Mouse (Mus musculus) left cerebral cortex, adult 11 months (tissue): ENCODE measurements around the gene Gm49325.
A peak's percentile ranks its signal among the peaks of the same experiment; 100 is the strongest.

Experiments used
- DNase-seq: peaks from one replicate; pipeline ENCODE4 v3.0.0; 2022; ENCODE audit warnings: low spot score

The Gm49325 gene

DNA sequence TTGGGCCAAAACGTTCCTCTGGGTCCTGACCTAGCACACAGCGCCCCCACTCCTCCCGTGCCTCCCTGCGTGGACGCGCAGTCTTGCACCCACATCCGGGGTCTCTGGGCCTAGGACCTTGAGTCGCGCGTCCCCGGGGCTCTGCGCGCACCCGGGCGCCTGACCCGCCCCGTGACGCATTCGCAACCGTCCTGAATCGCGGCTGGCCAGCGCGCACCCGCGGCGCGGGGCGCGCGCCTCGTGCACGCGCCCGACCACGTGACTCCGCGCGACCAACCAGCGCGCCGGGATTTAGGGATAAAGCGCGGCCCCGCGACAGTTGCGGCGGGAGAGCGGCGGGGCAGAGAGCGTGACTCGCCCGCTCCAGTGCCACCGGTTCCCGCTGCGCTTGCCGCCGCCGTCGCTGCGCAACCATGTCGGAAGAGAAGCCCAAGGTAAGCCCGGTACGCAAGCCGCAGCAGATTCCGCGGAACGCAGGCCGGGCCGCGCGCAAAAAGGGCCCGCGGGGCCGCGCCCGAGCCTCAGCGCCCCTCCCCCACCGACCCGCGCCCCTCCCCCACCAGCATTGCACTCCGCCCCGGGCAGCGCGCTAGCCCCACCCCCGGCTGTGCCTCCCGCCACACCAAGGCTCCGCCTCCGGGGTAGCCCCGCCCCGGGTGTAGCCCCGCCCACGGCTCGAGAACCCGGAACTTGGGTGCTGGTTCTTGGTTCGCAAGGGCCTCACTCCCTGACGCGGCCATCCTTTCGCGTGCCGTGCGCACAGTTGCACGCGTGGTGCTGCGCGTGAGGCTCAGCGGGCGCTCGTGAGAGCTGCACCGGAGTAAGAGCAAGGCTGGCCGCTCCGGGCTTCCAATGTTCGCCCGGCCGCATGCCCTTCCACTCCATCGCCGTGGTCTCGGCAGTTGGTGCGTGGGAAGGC lies at the start of gene Gm49325, which contains the start of gene Sumo3:
Gene Gm49325 (plus strand): TSS at position 290 of the 919 bp plus-strand sequence.
Gene Sumo3 (plus strand): TSS at position 190 of the 919 bp plus-strand sequence.
- DNase-seq: peak; percentile 90

GRCm38 (mm10) chr10:77556631-77557030 lies 49.4 kb upstream of the Gm49325 start:
- no peak for DNase-seq

DNA sequence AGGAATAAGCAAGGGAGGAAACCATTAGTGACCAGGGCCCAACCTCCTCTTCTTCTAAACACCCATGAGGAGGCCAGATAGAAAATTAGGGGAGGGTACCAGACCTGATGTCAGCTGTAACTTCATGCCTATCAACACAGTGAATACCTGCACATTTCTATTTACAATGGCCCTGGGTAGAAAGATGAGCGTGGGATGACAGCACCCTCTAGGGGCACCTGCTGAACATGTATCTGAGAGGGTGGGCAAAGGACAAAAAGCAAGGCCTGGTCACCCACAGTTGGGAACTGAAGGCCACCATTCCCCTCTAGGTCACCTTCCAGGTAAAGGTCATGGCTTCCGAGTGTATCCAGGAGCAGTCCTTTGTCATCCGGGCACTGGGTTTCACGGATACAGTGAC lies 48.4 kb upstream of the Gm49325 start:
- no peak for DNase-seq

DNA sequence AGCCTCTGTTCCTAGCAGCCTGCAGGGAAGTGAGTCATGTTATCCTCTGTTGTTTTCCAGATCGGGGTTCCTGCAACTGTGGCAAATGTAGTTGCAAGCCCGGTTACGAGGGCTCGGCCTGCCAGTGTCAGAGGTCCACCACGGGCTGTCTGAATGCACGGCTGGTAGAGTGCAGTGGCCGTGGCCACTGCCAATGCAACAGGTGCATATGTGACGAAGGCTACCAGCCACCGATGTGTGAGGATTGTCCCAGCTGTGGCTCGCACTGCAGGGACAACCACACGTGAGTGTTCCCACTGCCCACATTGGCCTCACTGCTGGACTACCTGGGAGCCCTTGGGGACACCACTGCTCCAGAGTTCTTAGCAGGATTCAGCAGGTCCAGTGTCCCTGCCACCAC lies 45.9 kb upstream of the Gm49325 start:
- DNase-seq: no peak

GRCm38 (mm10) chr10:77560830-77561229 lies 45.2 kb upstream of the Gm49325 start:
- no peak for DNase-seq

DNA sequence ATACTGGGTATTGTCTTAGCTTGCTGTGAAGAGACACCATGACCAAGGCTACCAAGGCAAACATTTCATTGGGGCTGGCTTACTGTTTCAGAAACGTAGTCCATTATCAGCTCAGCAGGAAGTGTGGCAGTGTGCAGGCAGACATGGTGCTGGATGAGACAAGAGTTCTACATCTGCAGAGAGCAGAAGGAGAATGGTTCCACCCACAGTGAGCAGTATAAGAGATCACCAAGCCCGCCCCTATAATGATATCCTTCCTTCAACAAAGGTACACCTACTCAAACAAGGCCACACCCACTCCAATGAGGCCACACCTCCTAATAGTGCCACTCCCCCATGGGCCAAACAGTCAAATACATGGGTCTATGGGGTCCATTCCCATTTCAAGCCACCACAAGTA lies 44.5 kb upstream of the Gm49325 start:
- no peak for DNase-seq

DNA sequence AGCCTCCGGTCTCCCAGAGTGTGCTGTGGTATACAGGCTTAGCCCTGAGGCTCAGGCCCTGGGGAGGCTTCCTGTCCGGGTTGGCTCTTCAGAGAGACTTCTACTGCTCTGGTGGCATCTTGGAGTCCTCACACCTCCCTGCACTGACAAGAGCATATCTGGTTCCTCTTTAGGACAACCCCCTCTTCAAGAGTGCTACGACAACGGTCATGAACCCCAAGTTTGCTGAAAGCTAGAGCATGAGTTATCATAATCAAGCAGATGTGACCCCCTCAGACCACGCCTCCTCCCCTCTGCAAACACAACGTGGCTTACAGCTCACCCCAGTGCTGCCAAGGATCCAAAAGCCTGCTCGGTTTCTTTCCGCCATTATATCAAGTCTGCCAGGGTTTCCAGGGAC lies 41.0 kb upstream of the Gm49325 start:
- DNase-seq: no peak

GRCm38 (mm10) chr10:77566651-77567050 lies 39.3 kb upstream of the Gm49325 start:
- DNase-seq: peak; percentile 65

GRCm38 (mm10) chr10:77569481-77569880 lies 36.5 kb upstream of the Gm49325 start:
- no peak for DNase-seq

DNA sequence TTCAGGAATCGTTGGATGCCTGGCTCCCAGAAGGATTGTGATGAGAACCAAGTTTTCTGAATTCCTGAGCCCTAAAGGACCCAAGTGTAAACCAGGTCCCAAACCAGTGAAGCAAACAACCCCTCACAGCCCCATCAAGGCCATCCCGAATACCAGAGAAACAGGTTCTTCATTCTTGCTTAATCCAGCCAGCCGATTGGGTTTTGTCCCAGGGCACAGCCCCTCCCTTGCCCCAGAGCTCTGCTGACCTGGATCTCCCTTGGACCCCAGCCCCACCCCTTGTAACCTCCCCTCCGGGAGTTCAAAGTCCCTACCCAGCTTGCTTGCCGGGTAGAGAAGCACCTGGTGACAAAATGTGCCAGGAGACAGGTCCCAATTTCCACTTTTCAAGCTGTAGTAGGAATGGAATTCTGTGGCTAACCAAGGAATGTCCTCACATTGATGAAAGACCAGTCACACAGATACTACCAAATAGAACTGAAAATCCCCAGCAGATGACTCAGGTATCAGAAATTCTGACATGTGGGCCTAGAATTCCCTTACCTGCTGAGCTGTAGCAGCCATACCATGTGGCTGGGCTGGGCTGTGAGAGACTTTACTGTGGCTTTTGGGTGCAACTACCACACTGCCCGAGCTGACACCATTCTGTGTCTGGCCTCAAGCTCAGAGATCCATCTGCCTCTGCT lies 35.9 kb upstream of the Gm49325 start:
- no peak for DNase-seq

DNA sequence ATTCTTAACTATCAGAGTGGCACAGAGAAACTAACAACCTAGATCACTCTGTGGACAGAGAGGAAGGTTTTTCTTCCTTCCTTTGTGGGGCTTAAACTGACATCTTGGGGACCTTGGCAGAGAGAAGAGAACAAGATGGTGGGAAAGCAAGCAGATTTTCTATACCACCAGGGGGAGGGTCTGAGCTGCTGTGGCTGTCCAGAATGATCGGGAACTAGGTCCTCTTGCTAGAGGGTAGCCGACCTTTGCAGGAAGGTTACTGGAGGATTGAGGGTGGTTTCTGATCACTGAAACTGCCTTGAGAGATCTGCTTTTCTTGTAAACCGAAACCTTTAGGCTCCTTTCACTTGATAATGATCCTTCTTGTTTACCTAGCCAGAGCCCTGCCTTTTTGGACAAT lies 33.8 kb upstream of the Gm49325 start:
- no peak for DNase-seq

GRCm38 (mm10) chr10:77573162-77573561 lies 32.8 kb upstream of the Gm49325 start:
- DNase-seq: no peak

- no peak for DNase-seq
Measured at GRCm38 (mm10) chr10:77580027-77580920, 25.7 kb upstream of the Gm49325 start.

- no peak for DNase-seq
Measured at GRCm38 (mm10) chr10:77581023-77581407, 25.0 kb upstream of the Gm49325 start.

DNA sequence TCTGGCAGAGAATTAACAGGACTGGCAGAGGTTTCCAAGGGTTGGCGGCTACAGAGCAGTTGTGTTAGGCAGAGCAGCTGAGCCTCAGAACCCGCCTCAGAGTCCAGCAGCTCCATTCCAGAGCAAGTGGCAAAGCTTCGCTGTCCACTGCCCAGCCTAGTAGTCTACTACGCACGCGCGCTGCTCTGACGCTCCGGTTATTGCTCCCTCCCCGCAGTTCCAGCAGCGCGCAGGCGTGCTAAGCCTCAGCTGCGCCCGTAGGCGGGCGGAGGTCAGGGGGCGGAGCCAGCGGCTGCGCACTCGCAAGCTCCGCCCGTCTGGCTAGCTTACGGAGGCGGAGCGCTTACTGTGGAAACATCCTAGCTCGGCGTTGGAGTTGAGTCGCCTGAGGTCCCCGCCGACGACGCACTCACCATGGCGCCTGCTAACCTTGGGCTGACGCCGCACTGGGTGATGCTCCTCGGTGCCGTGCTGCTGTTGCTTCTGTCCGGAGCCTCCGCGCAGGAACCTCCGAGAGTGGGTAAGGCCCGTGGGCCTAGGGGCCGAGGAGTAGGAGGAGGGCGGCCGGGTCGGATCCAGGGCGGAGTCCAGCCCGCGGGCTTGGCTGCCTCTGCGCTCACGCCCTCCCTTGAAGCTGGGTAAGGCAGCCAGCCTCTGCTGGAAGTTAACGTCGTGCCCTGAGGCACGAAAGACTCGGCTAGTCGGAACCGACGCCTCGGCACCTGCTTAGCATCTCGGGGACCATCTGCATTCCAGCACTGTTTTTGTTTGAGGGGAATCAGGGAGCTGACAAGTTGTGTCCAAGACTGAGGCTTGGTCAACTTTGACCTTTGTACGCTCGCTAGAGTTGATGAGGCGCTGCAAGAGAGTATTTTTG lies 24.4 kb upstream of the Gm49325 start, which contains the start of gene Pttg1ip:
Gene Pttg1ip (plus strand): TSS at position 313 of the 877 bp plus-strand sequence.
- peak; percentile 93 for DNase-seq

DNA sequence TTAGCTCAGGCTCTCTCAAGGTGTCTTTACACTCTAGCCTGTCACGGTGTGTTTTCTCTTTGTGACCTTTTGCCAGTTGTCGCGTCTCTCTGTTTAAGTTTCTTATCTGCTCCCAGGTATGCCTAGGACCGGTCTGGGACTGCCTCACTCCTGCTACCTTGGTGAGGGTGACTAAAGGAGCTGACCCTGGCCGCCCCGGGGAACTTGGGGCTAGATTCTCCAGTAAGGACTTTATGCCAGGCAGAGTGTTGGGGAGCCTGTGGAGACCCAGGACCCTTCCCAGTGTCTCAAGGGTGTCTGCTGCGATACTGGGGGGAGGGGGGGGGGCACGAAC lies 23.7 kb upstream of the Gm49325 start:
- DNase-seq: no peak

DNA sequence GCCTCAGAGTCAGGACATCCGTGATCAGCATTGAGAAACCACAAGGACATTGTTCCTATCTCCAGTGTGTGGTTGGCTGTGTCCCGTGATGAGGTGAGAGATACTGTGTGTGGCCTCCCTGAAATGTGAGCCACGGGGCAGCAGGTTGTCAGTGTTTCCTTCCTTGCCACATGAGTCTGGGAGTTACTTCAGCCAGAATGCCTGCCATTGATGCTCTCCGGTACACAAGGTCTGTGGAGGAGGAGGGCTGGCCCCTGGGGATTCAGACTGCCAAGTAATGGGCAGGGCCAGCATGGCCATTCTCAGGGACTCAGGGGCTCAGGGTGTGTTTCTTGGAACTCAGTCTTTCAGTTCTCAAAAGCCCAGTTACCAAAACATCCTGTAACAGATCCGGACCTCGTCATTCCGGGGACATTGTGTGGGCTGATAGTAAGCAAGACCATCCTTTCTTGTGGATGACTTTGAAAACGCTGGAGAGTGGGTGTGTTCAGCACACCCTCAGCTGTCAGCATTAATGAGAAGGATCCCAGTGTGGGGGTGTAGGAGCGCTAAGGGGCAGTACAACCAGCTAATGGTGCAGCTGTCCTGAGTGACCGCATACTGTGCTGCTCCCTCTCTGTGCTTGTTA lies 22.1 kb upstream of the Gm49325 start:
- no peak for DNase-seq

- DNase-seq: no peak
Measured at GRCm38 (mm10) chr10:77586637-77587036, 19.4 kb upstream of the Gm49325 start.

GRCm38 (mm10) chr10:77587091-77587775 lies 18.8 kb upstream of the Gm49325 start:
- DNase-seq: no peak

DNA sequence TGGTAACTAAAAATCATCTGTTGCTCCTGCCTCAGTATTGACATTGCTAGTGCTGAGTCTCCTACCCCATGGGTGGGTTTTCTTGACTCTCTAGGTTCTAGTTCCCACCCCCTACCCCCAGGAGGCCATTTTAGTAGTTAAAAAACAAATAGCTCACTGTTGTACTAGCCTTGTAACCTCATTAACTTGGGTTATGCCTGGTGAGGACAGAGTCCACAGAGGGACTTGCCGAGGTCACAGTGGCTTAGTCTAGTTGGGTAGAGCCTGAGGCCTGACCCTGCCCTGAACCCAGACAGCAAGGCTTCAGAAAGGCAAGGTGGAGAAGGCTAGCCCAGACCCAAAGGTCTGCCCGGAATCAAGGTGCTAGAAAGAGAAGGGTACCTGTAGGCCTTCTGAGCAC lies 18.0 kb upstream of the Gm49325 start:
- DNase-seq: no peak
